Mouse (Mus musculus) small intestine, adult 2 months (tissue): ENCODE results near the gene Samsn1. TPM values are rescaled to one million over a fixed set of nuclear protein-coding genes. Genes with fewer than 3 reads are reported as not detected.
"Not testable (repeated sequence)": the region's sequence is repeated elsewhere in the genome, so short reads cannot be mapped to it uniquely, and the experiment has no call there.

Experiments used
- H3K27ac ChIP-seq: fragments of 200-500 bp; 2 replicates; pipeline ENCODE4 v1.5.1; 2012; ENCODE audit warnings: low read depth, low read length, control low read depth, inconsistent platforms; ENCODE audit not compliant: insufficient read depth
- H3K27me3 ChIP-seq: fragments of 200-500 bp; 2 replicates; pipeline ENCODE4 v1.6.1; 2012; ENCODE audit warnings: mild to moderate bottlenecking, moderate library complexity, low read length, inconsistent platforms; ENCODE audit not compliant: control insufficient read depth, insufficient read depth
- H3K36me3 ChIP-seq: fragments of 200-500 bp; 2 replicates; pipeline ENCODE4 v1.6.1; 2012; ENCODE audit warnings: mild to moderate bottlenecking, low read length, control low read depth, inconsistent platforms; ENCODE audit not compliant: control insufficient read depth, insufficient read depth
- H3K4me1 ChIP-seq: fragments of 200-500 bp; 2 replicates; pipeline ENCODE4 v1.6.1; 2012; ENCODE audit warnings: low read length, inconsistent platforms, mixed read lengths; ENCODE audit not compliant: control insufficient read depth, insufficient read depth, insufficient read length
- H3K4me3 ChIP-seq: fragments of 200-500 bp; 2 replicates; pipeline ENCODE4 v1.5.1; 2012; ENCODE audit warnings: low read depth, mild to moderate bottlenecking, control low read depth, inconsistent platforms, low read length, moderate library complexity
- CTCF ChIP-seq: fragments of 200-500 bp; IDR thresholded peaks from 2 replicates; pipeline ENCODE4 v1.5.1; 2012; ENCODE audit warnings: low read depth, mild to moderate bottlenecking, control low read depth, inconsistent platforms, low read length, moderate library complexity, mixed read lengths; ENCODE audit not compliant: insufficient replicate concordance, insufficient read length; ENCODE audit errors: extremely low read depth
- POLR2A ChIP-seq: fragments of 200-500 bp; IDR thresholded peaks from 2 replicates; pipeline ENCODE4 v1.6.1; 2012; ENCODE audit warnings: low read depth, mild to moderate bottlenecking, control low read depth, inconsistent platforms, low read length, moderate library complexity
- WGBS: fragments of 180-500 bp; shearing (Covaris S2); methylation state at CpG from one replicate; pipeline ENCODE4 v1.1.7; 2018; 5-methylcytosine and 5-hydroxymethylcytosine counted together
- polyA plus RNA-seq: library from polyadenylated mRNA; depleted of rRNA; stranded (reverse); fragments of >200 nt; gene quantifications from 2 replicates; pipeline ENCODE4 v1.2.3, GENCODE M21; 2012

Samsn1 gene
- polyA plus RNA-seq, 1 experiment: 0.89 TPM

DNA sequence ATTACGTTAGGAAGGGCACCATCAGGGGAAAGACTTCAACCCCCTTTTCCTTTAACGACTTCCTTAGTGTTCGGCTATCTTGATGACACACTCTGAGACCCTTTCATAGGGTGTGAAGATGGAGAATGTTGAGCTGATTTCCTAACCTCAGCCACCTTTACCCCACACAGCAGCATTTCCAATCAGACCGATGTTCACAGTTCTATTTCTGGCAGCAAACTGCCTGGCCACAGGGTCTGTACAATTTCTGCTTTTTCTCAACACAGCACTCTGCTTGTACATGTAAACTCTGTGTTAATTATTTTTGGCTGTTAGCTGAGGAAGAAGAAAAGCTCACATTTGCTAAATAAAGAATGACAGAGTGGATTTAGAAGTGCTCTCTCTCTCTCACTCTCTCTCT, 190.7 kb downstream of the Samsn1 start:
- no peak overlapping the region for H3K4me3 ChIP-seq
- H3K36me3 ChIP-seq: no peaks in the 10 kb centered on the region
- 39% methylated on average over 4 of the region's 4 CpGs for WGBS
- no peaks in the 10 kb centered on the region for H3K27me3 ChIP-seq
- H3K4me1 ChIP-seq: 0 out of 2 replicates have a peak, but pooled peaks cover 2% of the 10 kb centered on the region
- TF ChIP-seq CTCF: no peak
- no peak overlapping the region for H3K27ac ChIP-seq

DNA sequence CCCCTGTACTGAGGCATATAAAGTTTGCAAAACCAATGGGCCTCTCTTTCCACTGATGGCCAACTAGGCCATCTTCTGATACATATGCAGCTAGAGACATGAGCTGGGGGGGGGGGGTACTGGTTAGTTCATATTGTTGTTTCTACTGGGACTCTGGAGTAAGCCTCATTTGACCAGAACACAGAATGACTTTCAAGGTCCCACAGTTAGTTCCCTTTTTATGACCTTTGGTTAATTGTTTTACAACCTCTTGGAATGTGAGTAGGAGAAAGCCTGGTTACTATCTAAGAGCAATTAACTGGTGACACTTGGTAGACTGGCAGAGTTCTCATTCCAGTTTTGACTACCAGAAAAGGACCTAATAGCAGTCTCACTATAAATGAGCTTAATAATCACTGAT, 195.1 kb downstream of the Samsn1 start:
- not testable (repeated sequence) for H3K27me3 ChIP-seq, H3K4me3 ChIP-seq, H3K4me1 ChIP-seq, H3K36me3 ChIP-seq, H3K27ac ChIP-seq

DNA sequence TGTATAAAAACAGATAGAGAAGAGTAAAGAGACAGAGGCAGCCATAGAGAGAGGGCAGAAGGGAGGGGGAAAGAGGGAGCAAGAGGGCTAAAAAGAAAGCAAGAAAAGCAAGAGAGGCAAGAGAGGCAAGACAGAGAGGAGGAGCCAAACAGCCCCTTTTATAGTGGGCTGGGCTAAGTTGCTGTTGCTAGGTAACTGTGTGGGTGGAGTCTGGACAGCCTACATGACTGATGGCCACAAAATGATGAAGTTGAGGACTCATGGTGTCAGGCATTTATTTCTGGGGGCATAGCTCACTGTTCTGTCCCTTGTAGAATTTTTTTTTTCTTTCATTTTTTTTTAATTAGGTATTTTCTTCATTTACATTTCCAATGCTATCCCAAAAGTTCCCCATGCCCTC, 195.6 kb downstream of the Samsn1 start:
- Histone ChIP-seq H3K27me3 (no peaks in the 10 kb centered on the region), H3K4me1 (0 out of 2 replicates have a peak, but pooled peaks cover 5% of the 10 kb centered on the region), H3K36me3 (no peaks in the 10 kb centered on the region), H3K27ac (no peak overlapping the region), H3K4me3 (no peak overlapping the region)
- TF ChIP-seq POLR2A (no peak), CTCF (no peak)

DNA sequence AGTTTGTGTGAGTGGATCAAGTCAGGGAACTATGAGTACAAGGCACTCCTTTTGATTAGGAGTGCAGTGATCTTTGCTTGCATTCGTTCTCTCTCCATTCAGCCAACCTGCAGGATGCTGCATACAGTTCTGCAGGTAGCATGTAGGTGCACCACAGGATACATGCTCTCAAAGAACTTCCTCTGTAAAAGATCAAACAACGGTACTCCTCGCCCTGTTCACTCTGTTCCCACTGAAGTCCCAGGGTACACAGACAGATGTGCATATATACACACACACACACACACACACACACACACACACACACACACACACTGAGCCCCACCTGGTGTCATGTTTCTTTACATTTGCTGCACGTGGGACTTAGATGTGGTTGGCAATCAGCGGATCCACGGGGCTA, 198.9 kb downstream of the Samsn1 start:
- no peaks in the 10 kb centered on the region for H3K36me3 ChIP-seq
- 0 out of 2 replicates have a peak, but pooled peaks cover 5% of the 10 kb centered on the region for H3K4me1 ChIP-seq
- H3K4me3 ChIP-seq: no peak overlapping the region
- H3K27ac ChIP-seq: no peak overlapping the region
- no peaks in the 10 kb centered on the region for H3K27me3 ChIP-seq
- TF ChIP-seq CTCF: no peak
- TF ChIP-seq POLR2A: no peak
- WGBS: 73% methylated on average over 6 of the region's 6 CpGs

DNA sequence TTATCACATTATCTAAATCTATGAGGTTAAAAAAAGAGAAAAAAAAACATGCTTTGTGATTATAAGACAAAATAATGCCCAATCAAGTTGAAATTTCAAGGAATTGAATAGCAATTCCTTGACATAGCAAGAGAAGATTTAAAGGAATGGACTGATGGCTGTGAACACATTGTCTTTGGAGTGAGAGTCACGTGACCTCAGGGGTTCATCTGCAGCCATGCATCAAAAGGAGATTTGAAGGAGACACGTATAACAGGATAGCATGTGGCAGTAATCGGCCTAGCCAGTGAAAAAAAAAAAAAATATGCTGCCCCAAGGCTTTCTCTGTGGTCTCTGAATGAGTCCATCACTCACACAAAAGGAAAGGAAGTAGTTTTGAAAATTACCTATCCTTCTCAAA, 201.1 kb downstream of the Samsn1 start:
- TF ChIP-seq CTCF (no peak), POLR2A (no peak)
- Histone ChIP-seq H3K4me1 (0 out of 2 replicates have a peak, but pooled peaks cover under 1% of the 10 kb centered on the region), H3K4me3 (no peak overlapping the region), H3K27ac (no peak overlapping the region), H3K27me3 (no peaks in the 10 kb centered on the region), H3K36me3 (no peaks in the 10 kb centered on the region)
- 80% methylated on average over 3 of the region's 3 CpGs for WGBS
